Mouse (Mus musculus) CD4-positive, CD25-positive, alpha-beta regulatory T cell (primary cell): ENCODE measurements around the gene Pcnx4. TPM values are rescaled to one million over a fixed set of nuclear protein-coding genes. Genes with fewer than 3 reads are reported as not detected.

Experiments used
- polyA plus RNA-seq: library from polyadenylated mRNA; unstranded; fragments of 100-300 nt; shearing (Covaris generic); gene quantifications from one replicate; pipeline ENCODE4 v1.2.1, GENCODE M21; 2017

Gene Pcnx4
- 6.1 TPM for polyA plus RNA-seq

GRCm38 (mm10) chr12:72536021-72536597, at the start of gene Pcnx4:
Pcnx4 (plus strand) TSS chr12:72536383.

Other genes starting within 250 kb of the Pcnx4 start
- 0.55 TPM for gene Rtn1, start 127.3 kb upstream of the Pcnx4 start, polyA plus RNA-seq
- not detected for gene Lrrc9, start 94.5 kb upstream of the Pcnx4 start, polyA plus RNA-seq
- gene Gm4756, start 113.3 kb downstream of the Pcnx4 start, polyA plus RNA-seq = not detected
- gene Dhrs7, start 128.5 kb downstream of the Pcnx4 start, polyA plus RNA-seq = 74.7 TPM
- 80.7 TPM for gene Ppm1a, start 221.1 kb downstream of the Pcnx4 start, polyA plus RNA-seq